Mouse (Mus musculus): ENCODE measurements at regions not wholly inside any gene's neighbourhood (a gene's known extent, or its start where the extent isn't known, plus 50 kb on each side); places are given as distances from the start of the nearest gene placed in this dataset.

DNA sequence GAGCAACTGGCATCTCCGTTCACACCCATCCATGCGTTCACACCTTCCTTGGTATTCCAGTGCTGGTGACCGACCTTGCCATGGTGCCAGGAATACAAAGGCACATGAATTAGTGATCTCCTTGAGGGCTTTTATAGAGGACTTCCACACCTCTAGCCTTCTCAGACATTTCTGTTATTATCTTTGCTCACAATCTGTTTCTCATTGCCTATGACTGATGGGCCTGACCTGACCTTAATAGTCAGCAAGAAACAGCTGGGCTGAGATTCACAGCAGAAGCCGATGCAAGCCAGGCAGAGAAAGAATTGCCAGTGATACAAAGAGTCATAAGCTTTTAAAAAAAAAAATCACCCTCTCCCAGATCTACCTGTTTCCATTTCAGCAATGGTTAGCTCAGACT is 197.7 kb upstream of the Gmds start:
- DNase-seq = no peak

DNA sequence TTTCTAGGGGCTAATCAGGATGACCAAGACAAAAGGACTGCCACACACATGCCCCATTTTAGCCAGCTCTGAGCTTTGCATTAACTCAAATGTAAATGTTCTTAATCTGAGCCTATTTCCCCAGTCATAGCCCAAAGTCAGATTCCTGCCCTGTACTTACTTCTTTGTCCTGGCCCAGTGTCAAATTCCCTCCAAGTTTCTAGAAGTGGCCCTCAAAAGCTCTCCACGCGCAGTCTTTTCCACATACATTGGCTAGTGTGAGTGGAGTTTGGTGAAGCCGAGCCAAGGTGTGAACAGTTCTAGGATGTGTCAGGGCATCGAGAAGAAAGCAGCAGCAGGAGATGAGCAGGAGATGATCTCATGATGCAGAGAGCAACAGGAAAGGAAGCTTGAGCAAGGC is 197.1 kb upstream of the Gmds start:
- DNase-seq = peak; percentile 42

DNA sequence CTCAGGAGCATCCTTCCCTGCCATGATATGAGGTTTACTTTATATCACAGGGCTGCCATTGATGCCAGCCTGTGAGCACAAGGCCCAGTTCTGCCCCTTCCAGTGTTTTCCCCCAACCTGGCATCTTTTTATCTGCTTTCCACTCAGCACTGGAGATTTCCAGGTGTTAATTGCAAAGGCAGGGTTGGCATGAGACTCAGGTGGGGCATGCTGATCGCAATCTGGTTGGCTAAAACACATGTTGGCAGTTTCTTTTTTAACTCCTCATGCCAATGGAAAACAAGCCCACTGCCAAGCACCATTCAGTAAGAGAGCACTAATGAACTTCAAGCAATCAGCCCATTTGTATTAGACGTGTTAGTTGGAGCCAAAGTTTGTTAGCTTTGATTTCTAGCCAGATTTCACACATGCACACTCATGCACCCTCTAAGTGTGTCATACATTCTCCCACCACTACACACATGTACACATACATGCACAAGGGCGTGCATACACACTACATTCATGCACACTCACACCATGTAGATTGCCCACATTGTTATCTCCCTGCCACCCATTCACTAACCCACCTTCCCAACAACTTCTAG is 192.5 kb upstream of the Gmds start:
- no peak for DNase-seq

DNA sequence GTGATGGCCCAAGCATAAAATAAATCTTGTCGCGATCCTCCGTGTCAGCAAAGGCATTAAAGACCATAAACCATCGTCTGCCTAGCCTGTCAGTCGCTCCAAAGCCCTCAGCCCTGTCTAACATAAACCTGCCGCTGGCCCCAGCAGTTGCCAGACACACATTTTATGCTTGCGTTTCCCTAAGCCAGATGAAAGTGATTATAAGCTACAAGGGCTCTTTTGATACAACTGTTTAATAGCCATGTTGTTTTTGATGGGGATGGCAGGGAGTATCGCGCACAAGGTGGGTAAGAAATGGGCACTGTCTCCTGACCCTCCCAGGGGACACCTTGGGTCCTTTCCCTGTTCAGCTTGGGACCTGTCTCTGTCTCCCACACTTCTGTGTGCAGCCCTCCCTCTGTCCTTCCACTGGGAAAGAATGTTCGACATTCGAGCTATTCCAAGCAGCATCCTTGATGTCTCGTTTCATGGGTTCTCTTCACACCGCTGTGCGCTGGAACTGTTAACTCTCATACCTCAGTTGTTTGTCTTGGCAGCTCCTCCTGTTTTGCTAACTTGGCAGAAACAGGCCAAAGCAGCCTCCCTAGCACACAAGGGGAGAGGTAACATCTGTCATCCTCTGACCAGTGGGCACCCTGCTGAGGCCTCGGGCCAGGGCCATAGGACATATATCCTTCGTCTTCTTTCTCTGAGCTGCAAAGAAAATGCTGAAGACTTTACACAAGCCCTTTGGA is 180.2 kb upstream of the Gmds start:
- no peak for DNase-seq

DNA sequence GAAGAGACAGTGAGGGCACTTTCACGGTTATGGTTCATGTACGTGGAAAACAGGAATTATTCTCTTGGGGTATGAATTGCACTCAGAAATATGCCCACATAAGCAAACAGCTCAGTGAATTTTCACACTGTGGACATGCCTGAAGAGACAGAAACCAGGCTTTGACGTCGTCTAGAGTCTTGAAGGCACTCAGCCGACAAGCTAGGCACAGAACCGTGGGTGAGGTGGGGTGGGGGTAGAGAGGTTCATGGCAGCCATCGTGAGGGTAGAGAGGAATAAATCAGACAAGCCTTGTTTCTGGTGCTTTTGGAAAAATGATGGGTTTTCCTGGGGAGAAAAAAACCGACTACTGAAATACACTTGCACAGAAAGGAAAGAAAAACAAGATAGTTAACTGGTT is 179.0 kb upstream of the Gmds start:
- no peak for DNase-seq

DNA sequence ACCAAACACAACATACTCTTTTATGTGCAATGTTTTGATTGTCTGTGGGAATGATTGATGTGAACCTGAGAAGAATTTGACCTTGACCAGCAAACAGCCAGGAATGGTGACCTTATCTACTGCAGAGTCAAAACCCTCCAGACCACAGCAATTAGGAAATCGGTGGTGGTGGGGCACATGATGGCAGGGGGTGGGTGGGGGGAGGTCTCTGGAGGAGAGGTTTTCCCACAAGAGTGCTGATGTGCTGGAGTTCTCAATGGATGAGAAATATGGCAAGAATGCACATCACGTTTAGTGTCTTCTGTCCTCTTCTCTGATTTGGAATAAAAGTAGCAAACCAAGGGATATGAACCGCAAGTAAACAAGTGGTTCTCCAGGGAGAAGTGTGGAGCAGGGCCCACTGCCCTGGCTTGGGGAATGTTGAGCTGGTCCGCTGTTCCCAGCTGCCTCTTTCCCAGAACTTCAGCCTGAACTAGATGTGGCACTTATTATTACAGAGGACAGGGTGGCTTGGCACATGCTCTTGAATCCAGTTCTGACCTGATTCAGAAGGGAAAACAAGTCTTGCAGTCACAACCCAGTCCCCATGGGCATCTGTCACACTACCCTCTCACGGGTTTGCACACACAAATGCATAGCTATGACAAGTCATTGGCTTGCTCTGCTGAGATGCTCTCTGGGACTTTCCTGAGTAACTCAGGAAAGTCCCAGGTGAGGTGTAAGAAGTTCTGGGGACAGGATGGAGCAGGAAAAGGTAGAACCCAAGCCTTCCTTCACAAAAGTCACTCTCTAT is 170.9 kb upstream of the Gmds start:
- no peak for DNase-seq

DNA sequence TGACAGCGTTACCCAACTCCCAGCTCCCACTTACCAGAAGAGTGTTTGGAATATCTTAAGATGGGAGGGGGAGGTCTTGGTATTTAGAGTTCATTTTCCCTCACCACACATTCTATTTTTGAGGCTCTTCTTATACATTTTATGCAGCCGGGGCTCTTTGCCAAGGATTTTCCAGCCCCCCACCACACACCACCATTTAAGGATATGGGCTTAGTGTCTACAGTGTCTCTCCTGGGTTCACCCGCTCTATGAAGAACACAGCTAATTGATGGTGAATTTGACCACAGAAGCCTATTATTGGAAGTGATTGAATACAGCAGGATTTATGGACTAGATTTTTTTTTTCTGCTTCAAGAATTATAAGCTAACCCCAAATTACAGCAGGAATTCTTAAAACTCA is 169.9 kb upstream of the Gmds start:
- DNase-seq = no peak

DNA sequence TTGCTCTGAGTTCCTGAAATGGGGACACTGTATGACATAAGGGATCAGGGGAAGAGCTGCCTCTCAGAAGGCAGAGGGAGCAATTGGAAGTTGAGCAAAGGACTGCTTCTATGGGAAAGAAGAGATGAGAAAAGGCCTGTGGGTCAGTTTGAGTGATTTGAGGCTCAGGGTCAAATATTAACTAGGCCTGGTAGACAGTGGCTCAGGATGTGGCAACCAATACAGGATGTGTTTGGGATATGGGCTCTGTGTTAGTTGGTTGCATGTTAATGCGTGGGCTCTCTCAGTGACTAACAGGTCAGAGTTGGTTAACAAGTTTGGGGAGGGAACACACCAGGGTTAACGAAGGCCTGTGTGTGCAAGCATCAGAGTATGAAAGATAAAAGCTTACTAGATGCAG is 169.3 kb upstream of the Gmds start:
- no peak for DNase-seq

DNA sequence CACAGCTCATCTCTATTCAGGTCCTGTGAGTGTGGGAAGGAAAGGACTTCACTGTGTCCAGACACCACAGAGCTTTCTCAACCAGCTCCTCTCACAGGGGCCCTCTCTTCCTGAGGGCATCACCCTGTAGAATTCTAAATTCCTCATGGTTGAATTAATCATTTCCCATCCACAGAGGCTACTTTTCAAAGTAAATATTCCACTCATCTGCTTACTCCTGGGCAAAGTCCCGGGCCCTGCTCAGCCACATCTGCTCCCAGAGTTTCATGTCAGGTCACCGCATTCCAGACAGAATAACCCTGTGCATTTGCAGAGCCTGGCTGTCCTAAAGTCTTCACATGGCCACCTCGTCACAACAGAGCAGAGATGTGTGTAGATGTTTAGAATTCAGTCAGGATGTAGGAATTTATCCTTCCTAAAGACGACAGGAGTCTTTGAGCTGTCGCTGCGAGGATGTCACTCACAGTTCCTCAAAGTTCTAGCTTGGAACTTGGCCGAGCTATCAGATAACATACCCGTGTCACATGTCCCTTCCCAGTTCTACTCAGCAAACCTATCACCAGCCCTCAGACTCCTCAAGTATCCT is 159.8 kb upstream of the Gmds start:
- DNase-seq = no peak

DNA sequence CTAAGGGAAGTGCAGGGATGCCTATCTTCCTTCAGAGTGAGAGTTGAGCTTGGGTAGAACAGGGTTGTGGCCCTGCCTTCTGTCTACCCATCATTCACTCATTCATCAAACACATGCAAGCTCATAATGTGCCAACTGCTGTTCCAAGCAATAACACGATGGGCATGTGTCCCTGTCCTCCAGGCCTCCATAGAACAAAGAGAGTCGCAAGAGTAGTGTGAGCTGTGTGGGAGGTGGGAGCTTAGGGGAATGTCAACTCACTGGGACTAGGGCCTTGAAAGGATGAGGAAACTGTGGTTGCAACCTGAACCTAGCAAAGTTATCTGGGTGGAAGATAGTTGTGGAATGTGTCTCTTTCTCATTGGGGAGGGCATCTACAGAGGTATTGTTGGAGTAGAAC is 157.7 kb upstream of the Gmds start:
- no peak for DNase-seq

DNA sequence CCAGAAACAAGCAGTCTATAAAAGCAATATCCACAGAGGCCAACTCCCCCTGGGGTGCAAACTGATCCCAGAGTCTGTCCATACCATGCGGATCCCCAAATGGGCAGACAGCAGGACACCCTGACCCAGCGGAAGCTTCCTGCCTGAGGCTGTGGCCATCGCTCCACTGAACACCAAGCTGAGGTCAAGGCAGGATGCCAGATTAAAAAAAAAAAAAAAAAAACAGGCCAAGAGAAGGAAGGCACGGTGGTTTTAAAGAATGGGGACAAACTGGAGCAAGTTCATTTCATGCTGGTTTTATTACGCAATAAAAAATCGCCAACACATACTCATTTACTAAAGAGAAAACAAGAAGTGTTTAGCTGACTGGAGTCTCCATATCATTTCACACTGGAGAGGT is 156.5 kb upstream of the Gmds start:
- no peak for DNase-seq

DNA sequence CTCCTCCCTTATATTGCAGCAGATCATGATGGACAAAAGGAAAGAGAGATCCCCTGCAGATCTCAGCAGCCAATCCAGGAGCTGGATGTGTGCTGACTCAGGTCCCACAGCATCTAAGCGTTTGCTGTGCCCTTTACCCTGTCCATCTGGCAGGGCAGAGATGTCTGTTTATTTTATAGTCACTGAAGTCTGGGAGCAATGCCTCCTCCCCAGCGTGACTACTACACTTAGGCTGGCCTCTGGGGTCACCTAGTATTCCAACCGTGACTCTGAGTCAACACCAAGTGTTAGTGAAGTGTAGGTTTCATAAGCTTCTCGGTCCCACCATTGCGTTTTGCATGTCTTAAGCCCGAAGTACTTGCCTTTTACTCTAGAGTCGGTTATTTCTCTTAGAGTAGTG is 155.3 kb upstream of the Gmds start:
- no peak for DNase-seq

DNA sequence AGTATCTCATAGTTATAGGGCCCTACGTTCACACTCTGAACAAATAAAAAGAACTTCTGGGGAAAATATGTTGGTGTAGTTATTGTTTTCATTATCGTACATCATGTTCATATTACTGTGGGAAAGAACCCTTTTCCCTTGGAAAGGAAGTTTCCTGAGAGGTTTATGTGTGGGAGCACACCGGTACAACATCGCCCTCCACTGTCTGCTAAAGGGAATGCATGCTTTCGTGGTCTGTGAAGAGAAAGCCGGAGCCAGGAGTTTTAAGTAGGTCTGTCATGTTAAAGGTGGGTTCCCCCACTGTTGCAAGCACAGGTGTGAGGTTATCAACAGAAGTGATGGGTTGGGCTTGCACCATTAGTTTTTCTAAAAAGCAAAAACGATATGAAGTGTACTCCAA is 154.8 kb upstream of the Gmds start:
- peak; percentile 72 for DNase-seq

DNA sequence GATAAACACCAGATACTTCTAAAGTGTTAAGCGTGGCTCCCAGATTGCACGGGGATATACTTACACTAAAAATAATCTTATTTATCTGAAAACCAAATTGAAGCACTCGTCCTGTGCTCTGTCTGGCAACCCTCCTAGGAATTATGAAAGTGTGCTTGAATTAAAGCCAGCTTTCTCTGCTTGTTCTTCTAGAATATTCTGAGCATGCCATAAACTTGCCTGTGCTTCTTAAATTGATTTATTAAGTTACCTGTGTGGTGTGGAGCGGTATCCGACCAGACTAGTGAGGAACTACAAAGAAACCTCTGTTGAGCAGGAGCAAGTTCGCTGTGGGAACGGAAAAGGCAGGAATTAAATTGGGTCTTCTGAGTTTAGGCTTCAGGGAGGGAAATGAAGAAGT is 154.0 kb upstream of the Gmds start:
- peak; percentile 25 for DNase-seq

DNA sequence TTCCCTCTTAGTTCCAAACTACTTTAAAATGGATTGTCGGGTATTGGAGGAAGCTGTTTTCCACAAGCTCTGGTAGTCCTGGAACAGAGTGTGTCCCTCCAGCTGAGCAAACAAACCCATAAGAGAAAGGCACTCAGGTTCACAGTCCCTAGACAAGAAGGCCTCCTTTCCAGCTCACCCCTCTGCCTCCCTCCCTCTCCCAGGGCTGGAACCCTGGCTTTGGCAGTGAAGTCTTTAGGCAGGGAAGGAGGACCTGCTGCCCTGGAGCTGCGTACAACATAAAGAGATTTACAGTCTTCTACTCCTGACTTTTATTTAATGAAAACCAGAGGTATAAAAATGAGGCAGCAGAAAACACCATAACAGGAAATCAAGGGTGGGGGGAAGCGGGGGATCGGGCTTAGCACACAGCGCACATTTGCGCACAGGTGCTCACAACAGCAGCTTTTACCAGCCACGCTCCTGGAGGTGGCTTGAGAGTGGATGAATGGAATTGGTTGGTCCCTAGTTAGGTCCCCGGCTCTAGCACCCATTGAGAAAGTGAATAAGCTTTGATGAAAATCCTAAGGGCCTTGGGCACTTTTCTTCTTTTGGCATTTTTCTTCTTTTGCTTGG is 143.0 kb upstream of the Gmds start:
- no peak for DNase-seq

DNA sequence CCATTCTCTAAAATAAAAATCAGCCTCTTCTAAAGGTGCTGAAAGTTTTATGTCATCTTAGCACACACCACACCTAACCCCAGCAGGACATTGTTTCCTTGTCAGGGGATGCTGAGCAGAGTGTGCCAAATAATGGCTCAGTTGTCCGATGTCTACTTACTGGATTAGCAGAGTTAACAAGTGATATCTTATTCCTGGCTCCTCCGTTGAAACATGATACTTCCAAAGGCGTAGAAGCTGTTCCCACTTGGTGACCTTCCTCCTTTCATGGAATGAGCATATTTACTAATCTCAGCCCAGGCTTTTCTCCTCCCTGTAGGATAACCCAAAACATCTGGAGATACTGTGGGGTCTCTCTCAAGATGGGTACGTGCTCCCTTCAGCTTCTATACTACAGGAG is 141.5 kb upstream of the Gmds start:
- DNase-seq = no peak

DNA sequence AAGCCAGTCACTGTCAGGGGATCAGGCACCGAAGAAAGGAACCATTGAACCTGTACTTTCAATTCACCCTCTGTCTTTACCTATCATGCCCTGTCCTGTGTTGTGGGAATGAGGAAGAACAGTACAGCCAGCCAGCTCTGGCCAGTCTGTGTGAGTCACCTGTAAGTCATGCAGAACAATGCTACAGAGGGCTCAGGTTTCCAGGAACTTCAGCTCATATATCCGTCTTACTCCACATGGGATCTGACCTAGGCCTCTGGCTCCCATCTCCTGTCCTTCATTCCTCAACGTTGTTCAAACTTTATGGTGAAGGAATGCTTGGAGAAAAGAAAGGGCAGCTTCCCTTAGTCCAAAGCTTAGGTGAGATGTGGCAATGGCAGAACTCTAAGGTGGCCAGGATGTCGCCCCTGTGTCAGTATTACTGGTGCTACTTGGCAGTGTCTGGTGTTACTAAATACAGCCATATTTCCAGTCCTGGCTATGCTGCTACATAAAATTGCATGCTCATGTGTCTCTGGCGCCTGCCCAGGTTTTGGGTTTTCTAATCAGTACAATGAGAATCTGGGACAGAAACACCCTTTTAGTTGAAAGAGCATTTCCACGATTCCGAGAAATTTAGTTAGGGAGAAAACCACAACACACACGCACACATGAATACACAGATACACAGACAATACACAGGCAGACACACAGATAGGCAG is 140.7 kb upstream of the Gmds start:
- no peak for DNase-seq

DNA sequence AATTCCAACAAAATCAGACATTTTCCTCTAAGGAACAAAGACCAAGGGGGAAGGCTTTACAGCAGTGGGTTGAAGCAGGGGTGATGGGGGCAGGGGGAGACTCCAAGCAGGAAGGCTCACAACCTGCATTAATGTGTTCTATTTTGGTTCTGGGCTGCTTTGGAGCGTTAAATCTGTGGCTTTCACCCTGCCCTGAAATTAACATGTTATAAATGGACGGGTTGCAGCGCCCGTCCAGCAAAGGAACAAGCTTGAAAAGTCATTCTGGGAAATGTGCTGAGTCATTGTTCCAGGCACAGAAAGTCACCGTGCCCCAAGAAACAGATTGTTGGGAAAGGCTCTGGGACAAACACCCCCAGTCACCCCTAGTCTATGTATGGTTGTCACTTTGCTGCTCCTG is 127.2 kb upstream of the Gmds start:
- DNase-seq = no peak

DNA sequence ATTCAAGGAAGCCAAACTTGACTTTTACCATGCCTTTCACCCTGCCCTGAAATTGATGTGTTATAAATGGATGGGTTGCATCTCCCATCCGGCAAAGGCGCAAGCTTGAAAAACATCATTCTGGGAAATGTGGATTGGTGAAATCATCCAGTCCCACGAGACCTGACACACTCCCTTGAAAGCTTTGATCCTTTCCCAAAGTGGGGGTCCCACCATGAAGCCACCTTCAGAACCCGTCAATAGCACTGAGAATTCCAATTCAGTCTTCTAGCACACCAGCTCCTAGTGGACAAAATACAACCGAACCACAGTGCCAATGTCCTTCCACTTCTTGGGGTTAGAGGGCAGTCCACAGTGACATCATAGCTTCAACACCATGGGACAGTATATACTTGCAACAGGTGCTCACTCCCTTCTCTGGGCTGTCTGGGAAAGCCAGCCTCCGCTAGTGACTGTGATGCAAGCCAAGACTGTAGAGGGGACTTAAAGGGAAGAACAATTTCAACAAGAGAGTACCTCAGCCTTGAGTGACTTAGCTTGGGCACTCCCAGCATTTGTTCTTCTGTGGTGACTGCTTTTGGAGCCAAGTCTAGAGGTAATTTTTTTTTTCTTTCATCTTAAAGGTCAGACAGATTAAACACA is 126.6 kb upstream of the Gmds start:
- peak; percentile 8 for DNase-seq

DNA sequence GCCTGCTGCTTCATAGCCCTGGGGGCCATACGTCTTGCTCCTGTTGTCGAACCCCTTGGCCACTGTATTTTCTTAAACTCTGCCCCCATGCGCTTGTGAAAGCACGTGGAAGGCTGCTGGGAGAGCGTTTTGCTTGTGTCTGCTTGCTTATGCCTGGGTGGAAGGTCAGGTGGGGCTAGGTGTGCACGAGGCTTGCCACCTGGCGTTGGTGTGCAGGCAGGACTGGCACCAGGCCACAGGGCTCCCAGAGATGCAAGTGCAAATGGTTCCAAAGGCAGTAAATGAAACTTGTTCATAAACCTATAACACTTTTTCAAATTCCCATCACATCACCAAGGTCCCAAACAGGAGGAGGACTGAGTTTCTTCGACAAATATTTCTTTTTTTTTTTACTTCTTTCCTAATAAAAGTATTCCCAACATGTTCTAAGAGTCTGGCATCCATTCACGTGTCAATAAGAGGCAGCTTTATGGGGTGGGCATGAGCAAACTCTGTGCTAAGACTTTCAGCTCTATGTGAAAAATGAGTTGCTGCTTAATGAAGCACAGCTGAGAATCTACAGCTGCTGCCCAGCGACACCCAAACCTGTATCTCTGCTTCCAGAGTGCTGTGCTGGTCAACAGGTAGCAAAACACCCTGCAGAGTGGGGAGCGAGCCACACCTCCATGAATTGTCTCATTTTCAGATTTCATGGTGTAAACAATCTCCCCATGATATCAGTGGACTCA is 116.0 kb upstream of the Gmds start:
- no peak for DNase-seq

DNA sequence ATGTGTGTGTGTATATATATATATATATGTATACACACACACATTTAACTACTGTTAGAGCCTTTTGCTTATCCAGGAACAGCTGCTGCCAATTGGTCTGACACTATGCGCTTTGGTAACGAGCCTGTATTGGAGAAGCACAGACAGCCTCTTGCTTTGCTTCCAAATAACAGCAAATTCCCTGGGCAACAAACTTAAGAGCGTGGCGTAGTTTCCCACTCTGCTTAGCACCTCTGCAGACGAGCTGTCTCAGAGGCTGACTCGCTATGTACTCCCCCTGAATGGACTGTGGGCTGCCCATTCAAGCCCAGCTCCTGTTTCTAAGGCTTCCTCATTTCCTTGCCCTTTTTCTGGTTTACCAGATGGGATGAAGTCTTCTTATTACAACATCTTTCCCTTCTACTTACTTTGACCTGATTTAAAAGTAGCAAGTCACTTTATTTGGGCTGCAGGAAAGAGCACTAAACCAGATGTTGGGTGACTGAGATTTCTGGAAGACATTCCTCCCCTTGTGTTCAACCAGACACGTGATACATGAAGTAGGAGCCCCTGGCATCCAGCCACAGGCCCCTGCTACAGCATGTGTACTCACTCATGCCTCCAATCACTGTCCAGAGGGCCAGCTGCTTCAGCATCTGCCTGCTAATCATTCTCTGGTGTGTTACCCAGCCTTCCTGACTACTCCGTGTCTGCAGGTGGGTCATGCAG is 111.3 kb upstream of the Gmds start:
- peak; percentile 66 for DNase-seq

All from lung, postnatal 14 days (tissue).